Mouse (Mus musculus) testis, adult 2 months (tissue): Measurements from ENCODE around the gene Sult1d1.

Experiments
- CTCF ChIP-seq: fragments of 200-500 bp; IDR thresholded peaks from 2 replicates; pipeline ENCODE4 v1.5.1; 2012; ENCODE audit warnings: low read depth, mild to moderate bottlenecking, inconsistent platforms, low read length, moderate library complexity; ENCODE audit not compliant: control insufficient read depth, insufficient read depth, insufficient replicate concordance
- POLR2A ChIP-seq: fragments of 200-500 bp; IDR thresholded peaks from 2 replicates; pipeline ENCODE4 v1.6.1; 2012; ENCODE audit warnings: low read depth, mild to moderate bottlenecking, inconsistent platforms, low read length, moderate library complexity; ENCODE audit not compliant: control insufficient read depth

- TF ChIP-seq POLR2A (no peak), CTCF (no peak)
Observed at GRCm38 (mm10) chr5:87591494-87591893, 22.7 kb upstream of the Sult1d1 start, which contains the start of gene Sult1e1.
